Mouse (Mus musculus) heart, embryonic 11.5 days (tissue): ENCODE results near the gene Zscan4c. TPM values are rescaled to one million over a fixed set of nuclear protein-coding genes. Genes with fewer than 3 reads are reported as not detected.
"Not testable (repeated sequence)": the region's sequence is repeated elsewhere in the genome, so short reads cannot be mapped to it uniquely, and the experiment has no call there.

Experiments
- ATAC-seq: fragments of 200-750 bp; cut with Nextera tagmentation; replicated peaks from 2 replicates; pipeline ENCODE4 v1.8.0; 2017; ENCODE audit warnings: moderate library complexity; ENCODE audit not compliant: insufficient number of reproducible peaks, low FRiP score, low TSS enrichment
- H3K27ac ChIP-seq: fragments of 300-500 bp; sonication (generic); 2 replicates; pipeline ENCODE4 v1.5.1; 2014; ENCODE audit warnings: mild to moderate bottlenecking, low read depth, low read length
- H3K27me3 ChIP-seq: fragments of 300-500 bp; sonication (generic); 2 replicates; pipeline ENCODE4 v1.6.1; 2014; ENCODE audit warnings: mild to moderate bottlenecking, low read length, mixed read lengths; ENCODE audit not compliant: control insufficient read depth, insufficient read depth
- H3K36me3 ChIP-seq: fragments of 300-500 bp; sonication (generic); 2 replicates; pipeline ENCODE4 v1.6.1; 2014; ENCODE audit warnings: mild to moderate bottlenecking, low read length, moderate library complexity, mixed read lengths; ENCODE audit not compliant: control insufficient read depth, insufficient read depth
- H3K4me1 ChIP-seq: fragments of 300-500 bp; sonication (generic); 2 replicates; pipeline ENCODE4 v1.6.1; 2014; ENCODE audit warnings: low read length; ENCODE audit not compliant: control insufficient read depth, insufficient read depth
- H3K4me2 ChIP-seq: fragments of 300-500 bp; sonication (generic); 2 replicates; pipeline ENCODE4 v1.6.1; 2014; ENCODE audit warnings: mild to moderate bottlenecking, moderate library complexity
- H3K4me3 ChIP-seq: fragments of 300-500 bp; sonication (generic); 2 replicates; pipeline ENCODE4 v1.5.1; 2014; ENCODE audit warnings: low read depth, low read length
- H3K9ac ChIP-seq: fragments of 300-500 bp; sonication (generic); 2 replicates; pipeline ENCODE4 v1.6.1; 2014; ENCODE audit warnings: mild to moderate bottlenecking, low read depth, low read length, moderate library complexity
- H3K9me3 ChIP-seq: fragments of 300-500 bp; sonication (generic); replicated peaks from 2 replicates; pipeline ENCODE4 v1.6.1; 2016; ENCODE audit warnings: low read length; ENCODE audit not compliant: control insufficient read depth
- WGBS: fragments of 180-500 bp; shearing (Covaris S2); extraction: QIAGEN DNeasy Blood & Tissue Kit; methylation state at CpG from one replicate; pipeline ENCODE4 v1.1.7; 2014; ENCODE audit not compliant: insufficient replicate concordance; 5-methylcytosine and 5-hydroxymethylcytosine counted together
- microRNA-seq: library from miRNA; unstranded; fragments of <30 nt; microRNA quantifications from one replicate; pipeline ENCODE4, GENCODE M21; 2016; ENCODE audit warnings: borderline number of aligned reads
- polyA plus RNA-seq: library from polyadenylated mRNA; unstranded; fragments of >200 nt; fragmentation: Nextera tagmentation; extraction: Ambion mirVana; gene quantifications from 2 replicates; pipeline ENCODE4 v1.2.1, GENCODE M21; 2014

Zscan4c gene
- polyA plus RNA-seq: not detected in 2 replicates

- WGBS: 94% methylated on average over 4 of the region's 4 CpGs
- ATAC-seq, H3K36me3 ChIP-seq, H3K27me3 ChIP-seq, H3K9ac ChIP-seq, H3K4me1 ChIP-seq, H3K4me3 ChIP-seq, H3K9me3 ChIP-seq, H3K4me2 ChIP-seq, H3K27ac ChIP-seq: not testable (repeated sequence)
Measured at GRCm38 (mm10) chr7:11005445-11005844, at the start of gene Zscan4c. TSS of gene Zscan4c (plus strand) at chr7:11005745.

Small RNA genes lying within 50 kb of the gene (microRNA-seq; reads per million reads assigned to microRNA genes)
- gene Mir297-1: not detected

Other genes with a start within 250 kb of the Zscan4c start
- gene Zscan4b, start 100.7 kb upstream of the Zscan4c start, polyA plus RNA-seq: not detected in 2 replicates
- gene Zscan4-ps1, start 63.9 kb downstream of the Zscan4c start, polyA plus RNA-seq: not detected in 2 replicates
- gene Zscan4d, start 160.4 kb downstream of the Zscan4c start, polyA plus RNA-seq: not detected in 2 replicates